Mouse (Mus musculus): ENCODE results near the gene Gm37240. TPM values are rescaled to one million over a fixed set of nuclear protein-coding genes. Genes with fewer than 3 reads are reported as not detected.

Gm37240 gene
- polyA plus RNA-seq, 1 experiment: 0.77 TPM

DNA sequence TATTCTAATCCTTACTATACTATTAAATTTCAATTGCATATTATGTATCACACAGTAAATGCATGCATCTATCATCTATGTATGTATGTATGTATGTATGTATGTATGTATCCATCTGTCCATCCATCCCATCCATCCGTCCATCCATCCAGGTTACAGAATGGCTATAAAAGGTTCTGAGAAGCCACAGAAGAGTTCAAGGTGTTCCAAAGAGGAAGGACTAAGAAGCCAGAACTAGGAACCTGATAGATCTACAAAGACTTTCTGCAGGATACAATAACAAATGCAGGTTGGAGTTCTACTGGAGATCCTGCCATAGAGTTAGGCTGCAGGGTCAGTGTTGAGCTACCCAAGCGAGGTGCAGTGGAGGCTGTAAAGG, 1201.0 kb downstream of the Gm37240 start:
- WGBS: 96% methylated on average over 2 of the region's 2 CpGs
- H3K27ac ChIP-seq (ENCODE audit: insufficient read depth, low read length): no peak overlapping the region
- TF ChIP-seq CTCF (IDR thresholded peaks at IDR 0.05; ENCODE audit: borderline replicate concordance, insufficient read depth, low read depth, low read length): no peak
- no peak for TF ChIP-seq POLR2A (IDR thresholded peaks at IDR 0.05; ENCODE audit: borderline replicate concordance, insufficient read depth, low read length)
- no peak overlapping the region for H3K4me3 ChIP-seq (replicated peaks; ENCODE audit: insufficient read depth, low read depth, low read length)
- H3K4me1 ChIP-seq (ENCODE audit: control insufficient read depth, insufficient read depth, low read length): peaks cover 19% of the 10 kb centered on the region
- DNase-seq: no peak
- H3K27me3 ChIP-seq (ENCODE audit: control insufficient read depth, insufficient read depth, low read length): no peaks in the 10 kb centered on the region

DNA sequence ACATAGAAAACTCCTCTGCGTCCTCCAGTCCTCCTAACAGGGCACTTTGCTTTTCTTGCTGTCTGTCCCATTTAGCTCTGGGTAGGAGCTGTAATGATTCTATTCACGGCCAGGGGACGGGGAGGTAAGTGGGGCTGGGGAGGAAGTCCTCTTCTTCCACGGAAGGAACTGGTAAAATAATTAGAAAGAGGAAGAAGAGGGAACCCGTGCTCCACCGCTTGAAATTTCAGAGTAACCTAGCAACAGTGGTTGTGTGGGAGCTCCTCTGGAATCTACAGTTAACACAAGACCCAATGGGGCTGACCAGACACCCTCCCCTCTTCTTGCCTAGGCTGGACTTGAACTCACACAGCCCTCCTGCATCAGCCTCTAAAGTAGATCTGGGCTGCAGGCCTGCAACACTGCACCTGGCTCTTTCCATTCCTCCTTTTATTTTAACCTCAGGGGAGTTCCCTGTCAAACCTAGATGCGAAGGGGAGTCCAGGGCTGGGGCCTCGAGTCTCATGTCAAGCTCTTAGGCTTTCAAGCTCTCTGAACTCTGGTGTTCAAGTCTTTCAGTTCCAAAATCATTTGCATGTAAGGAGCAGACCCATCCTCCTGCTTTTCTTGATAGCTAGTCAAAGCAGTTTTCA, 1201.5 kb downstream of the Gm37240 start:
- H3K27ac ChIP-seq (ENCODE audit: insufficient read depth, low read length): no peak overlapping the region
- no peak overlapping the region for H3K4me3 ChIP-seq (replicated peaks; ENCODE audit: insufficient read depth, low read depth, low read length)
- 80% methylated on average over 8 of the region's 8 CpGs for WGBS

DNA sequence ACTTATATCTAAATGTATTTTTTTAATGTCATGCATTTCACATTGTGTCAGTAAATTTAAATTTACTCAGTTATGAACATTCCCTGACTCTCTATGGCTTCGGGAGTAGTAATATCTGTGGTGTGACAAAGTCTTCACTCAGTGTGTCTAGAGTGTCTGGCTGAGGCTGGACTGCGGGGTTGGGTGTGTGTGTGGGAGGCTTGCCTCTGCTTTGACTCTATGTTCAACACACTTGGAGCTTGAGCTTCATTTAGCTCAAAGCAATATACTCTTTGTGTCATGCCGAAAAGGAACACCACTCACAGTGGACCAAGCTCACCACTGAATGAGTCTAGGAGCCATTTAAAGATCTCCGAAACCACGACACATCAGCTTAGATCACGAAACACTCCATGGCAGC, 1203.5 kb downstream of the Gm37240 start:
- 94% methylated on average over 6 of the region's 6 CpGs for WGBS
- DNase-seq: no peak
- Histone ChIP-seq H3K27ac (ENCODE audit: insufficient read depth, low read length) (no peak overlapping the region), H3K27me3 (ENCODE audit: control insufficient read depth, insufficient read depth, low read length) (no peaks in the 10 kb centered on the region), H3K4me3 (replicated peaks; ENCODE audit: insufficient read depth, low read depth, low read length) (no peak overlapping the region), H3K4me1 (ENCODE audit: control insufficient read depth, insufficient read depth, low read length) (peaks cover 17% of the 10 kb centered on the region)
- TF ChIP-seq CTCF (IDR thresholded peaks at IDR 0.05; ENCODE audit: borderline replicate concordance, insufficient read depth, low read depth, low read length) (no peak), POLR2A (IDR thresholded peaks at IDR 0.05; ENCODE audit: borderline replicate concordance, insufficient read depth, low read length) (no peak)

More for the DNA sequence above, 1201.5 kb downstream of the Gm37240 start:
- H3K27me3 ChIP-seq (ENCODE audit: control insufficient read depth, insufficient read depth, low read length): no peaks in the 10 kb centered on the region
- peaks cover 19% of the 10 kb centered on the region for H3K4me1 ChIP-seq (ENCODE audit: control insufficient read depth, insufficient read depth, low read length)
- DNase-seq: no peak
- TF ChIP-seq CTCF (IDR thresholded peaks at IDR 0.05; ENCODE audit: borderline replicate concordance, insufficient read depth, low read depth, low read length) (no peak), POLR2A (IDR thresholded peaks at IDR 0.05; ENCODE audit: borderline replicate concordance, insufficient read depth, low read length) (no peak)

DNA sequence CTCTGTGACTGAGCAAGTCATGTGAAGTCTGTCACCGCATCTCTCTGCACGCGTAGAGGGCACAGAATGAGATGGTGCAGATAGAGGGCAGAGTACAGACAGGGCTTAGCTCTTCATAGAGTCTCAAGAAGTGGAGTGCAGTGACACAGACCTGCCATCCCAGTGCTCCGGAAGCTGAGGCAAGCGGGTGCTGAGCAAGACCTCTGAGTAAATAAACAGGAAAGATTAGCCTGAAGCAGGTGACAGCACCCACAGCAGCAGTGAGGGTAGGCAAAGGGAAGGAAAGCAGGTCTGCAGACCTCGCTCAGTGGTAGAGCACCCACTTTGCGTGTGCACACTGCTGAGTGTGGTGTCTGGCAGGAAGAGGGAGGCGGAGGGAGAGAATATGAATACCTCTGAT, 1205.6 kb downstream of the Gm37240 start:
- Histone ChIP-seq H3K4me1 (ENCODE audit: control insufficient read depth, insufficient read depth, low read length) (no peaks in the 10 kb centered on the region), H3K4me3 (replicated peaks; ENCODE audit: insufficient read depth, low read depth, low read length) (no peak overlapping the region), H3K27me3 (ENCODE audit: control insufficient read depth, insufficient read depth, low read length) (no peaks in the 10 kb centered on the region), H3K27ac (ENCODE audit: insufficient read depth, low read length) (no peak overlapping the region)
- 89% methylated on average over 8 of the region's 8 CpGs for WGBS
- TF ChIP-seq CTCF (IDR thresholded peaks at IDR 0.05; ENCODE audit: borderline replicate concordance, insufficient read depth, low read depth, low read length) (no peak), POLR2A (IDR thresholded peaks at IDR 0.05; ENCODE audit: borderline replicate concordance, insufficient read depth, low read length) (no peak)
- no peak for DNase-seq

DNA sequence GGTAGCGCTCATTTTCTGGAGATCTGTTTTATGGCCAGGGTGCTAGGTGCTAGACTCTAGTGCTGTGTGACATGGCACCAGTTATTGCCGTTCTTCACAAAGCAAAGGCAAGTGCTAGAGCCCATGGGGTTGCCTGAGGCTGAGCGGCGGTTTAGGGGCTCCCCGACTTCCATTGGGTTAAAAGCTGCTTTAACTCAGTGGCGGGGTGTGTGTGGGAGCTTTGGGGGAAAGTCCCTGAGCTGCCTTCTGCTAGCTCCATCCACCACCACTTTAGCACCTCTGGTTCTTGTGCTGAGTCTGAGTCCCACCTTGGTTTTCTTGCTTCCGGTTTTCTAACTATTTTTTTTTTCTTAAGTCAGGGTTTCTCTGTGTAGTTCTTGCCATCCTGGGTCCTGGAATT, 1207.3 kb downstream of the Gm37240 start:
- no peaks in the 10 kb centered on the region for H3K4me1 ChIP-seq (ENCODE audit: control insufficient read depth, insufficient read depth, low read length)
- H3K27me3 ChIP-seq (ENCODE audit: control insufficient read depth, insufficient read depth, low read length): no peaks in the 10 kb centered on the region
- no peak for DNase-seq
- no peak overlapping the region for H3K4me3 ChIP-seq (replicated peaks; ENCODE audit: insufficient read depth, low read depth, low read length)
- no peak overlapping the region for H3K27ac ChIP-seq (ENCODE audit: insufficient read depth, low read length)
- TF ChIP-seq CTCF (IDR thresholded peaks at IDR 0.05; ENCODE audit: borderline replicate concordance, insufficient read depth, low read depth, low read length): no peak
- TF ChIP-seq POLR2A (IDR thresholded peaks at IDR 0.05; ENCODE audit: borderline replicate concordance, insufficient read depth, low read length): no peak
- WGBS: 95% methylated on average over 7 of the region's 7 CpGs

DNA sequence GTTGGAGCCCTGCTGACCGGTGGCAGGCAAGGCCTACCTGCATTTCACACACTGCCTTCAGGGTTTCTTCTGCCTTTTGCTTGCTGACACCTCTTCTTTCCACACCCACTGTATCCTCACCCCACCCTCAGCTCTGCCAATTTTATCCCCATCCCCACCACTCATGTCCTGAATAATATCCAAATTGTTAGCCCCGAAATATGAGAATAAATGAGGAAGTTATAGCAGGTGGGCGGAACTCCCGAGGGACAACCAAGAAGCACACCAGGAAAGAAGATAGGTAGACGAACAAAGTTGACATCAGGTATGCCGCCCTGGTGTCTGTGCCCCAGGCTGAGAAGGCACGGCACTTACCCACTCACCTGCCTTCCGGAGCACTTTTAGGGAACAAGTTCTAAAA, 1207.8 kb downstream of the Gm37240 start:
- DNase-seq: no peak
- Histone ChIP-seq H3K27ac (ENCODE audit: insufficient read depth, low read length) (no peak overlapping the region), H3K4me3 (replicated peaks; ENCODE audit: insufficient read depth, low read depth, low read length) (no peak overlapping the region), H3K27me3 (ENCODE audit: control insufficient read depth, insufficient read depth, low read length) (no peaks in the 10 kb centered on the region), H3K4me1 (ENCODE audit: control insufficient read depth, insufficient read depth, low read length) (no peaks in the 10 kb centered on the region)
- WGBS: 93% methylated on average over 8 of the region's 8 CpGs
- TF ChIP-seq CTCF (IDR thresholded peaks at IDR 0.05; ENCODE audit: borderline replicate concordance, insufficient read depth, low read depth, low read length) (no peak), POLR2A (IDR thresholded peaks at IDR 0.05; ENCODE audit: borderline replicate concordance, insufficient read depth, low read length) (no peak)

DNA sequence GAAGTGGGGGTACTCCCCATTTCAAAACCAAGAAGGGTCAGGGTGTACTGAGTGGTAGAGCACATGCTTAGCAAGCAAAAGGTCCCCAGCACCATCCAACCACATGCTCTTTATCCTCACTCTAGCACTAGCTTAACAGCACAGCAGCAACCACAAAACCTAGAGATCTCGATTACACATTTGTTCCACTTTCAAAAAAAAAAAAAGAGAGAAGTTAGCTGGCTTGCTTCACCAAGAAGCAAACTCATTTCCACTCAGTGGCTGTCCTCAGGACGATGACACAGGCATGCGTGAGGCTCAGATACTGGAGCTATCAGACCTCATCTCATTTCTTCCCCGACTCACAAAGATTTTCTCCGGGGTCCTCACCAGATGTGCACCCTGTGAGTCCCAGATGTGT, 1208.4 kb downstream of the Gm37240 start:
- Histone ChIP-seq H3K27me3 (ENCODE audit: control insufficient read depth, insufficient read depth, low read length) (no peaks in the 10 kb centered on the region), H3K4me3 (replicated peaks; ENCODE audit: insufficient read depth, low read depth, low read length) (no peak overlapping the region), H3K27ac (ENCODE audit: insufficient read depth, low read length) (no peak overlapping the region), H3K4me1 (ENCODE audit: control insufficient read depth, insufficient read depth, low read length) (no peaks in the 10 kb centered on the region)
- no peak for TF ChIP-seq POLR2A (IDR thresholded peaks at IDR 0.05; ENCODE audit: borderline replicate concordance, insufficient read depth, low read length)
- no peak for TF ChIP-seq CTCF (IDR thresholded peaks at IDR 0.05; ENCODE audit: borderline replicate concordance, insufficient read depth, low read depth, low read length)
- no peak for DNase-seq
- 84% methylated on average over 5 of the region's 5 CpGs for WGBS

DNA sequence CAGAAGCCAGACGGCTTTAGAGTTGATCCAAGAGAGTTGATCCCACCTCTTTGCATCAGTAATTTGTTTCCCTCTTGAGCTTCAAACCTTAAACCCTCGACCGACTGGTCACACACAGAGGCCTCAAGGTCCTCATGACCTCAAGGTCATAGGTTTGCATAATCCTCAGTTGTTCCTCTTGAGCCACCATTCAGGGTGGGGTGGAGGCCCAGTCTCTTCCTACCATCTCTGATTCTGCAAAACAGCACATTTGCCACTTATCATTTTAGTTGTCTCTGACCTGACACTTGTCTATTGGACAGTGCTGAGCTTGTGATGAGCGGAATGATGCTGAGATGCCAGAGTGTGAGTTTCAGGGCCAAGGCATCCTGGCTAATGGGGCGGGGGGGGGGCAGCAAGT, 1211.6 kb downstream of the Gm37240 start:
- H3K27ac ChIP-seq (ENCODE audit: insufficient read depth, low read length): no peak overlapping the region
- H3K4me3 ChIP-seq (replicated peaks; ENCODE audit: insufficient read depth, low read depth, low read length): no peak overlapping the region
- TF ChIP-seq POLR2A (IDR thresholded peaks at IDR 0.05; ENCODE audit: borderline replicate concordance, insufficient read depth, low read length) (no peak), CTCF (IDR thresholded peaks at IDR 0.05; ENCODE audit: borderline replicate concordance, insufficient read depth, low read depth, low read length) (no peak)
- H3K4me1 ChIP-seq (ENCODE audit: control insufficient read depth, insufficient read depth, low read length): no peaks in the 10 kb centered on the region
- no peak for DNase-seq
- H3K27me3 ChIP-seq (ENCODE audit: control insufficient read depth, insufficient read depth, low read length): no peaks in the 10 kb centered on the region
- WGBS: 78% methylated on average over 5 of the region's 5 CpGs
